Mouse (Mus musculus) heart, embryonic 12.5 days (tissue): ENCODE data around the gene Rufy3. TPM values are rescaled to one million over a fixed set of nuclear protein-coding genes. Genes with fewer than 3 reads are reported as not detected.

Experiments used
- ATAC-seq: fragments of 200-750 bp; cut with Nextera tagmentation; 2 replicates; pipeline ENCODE4 v1.8.0; 2017; ENCODE audit warnings: moderate TSS enrichment, moderate library complexity; ENCODE audit not compliant: insufficient number of reproducible peaks, low FRiP score
- H3K27ac ChIP-seq: fragments of 300-500 bp; sonication (generic); 2 replicates; pipeline ENCODE4 v1.5.1; 2016; ENCODE audit warnings: mild to moderate bottlenecking, moderate library complexity; ENCODE audit not compliant: poor library complexity, severe bottlenecking
- H3K27me3 ChIP-seq: fragments of 300-500 bp; sonication (generic); replicated peaks from 2 replicates; pipeline ENCODE4 v1.6.1; 2016; ENCODE audit warnings: mild to moderate bottlenecking, moderate library complexity
- H3K36me3 ChIP-seq: fragments of 300-500 bp; sonication (generic); 2 replicates; pipeline ENCODE4 v1.6.1; 2016; ENCODE audit warnings: mild to moderate bottlenecking, moderate library complexity
- H3K4me1 ChIP-seq: fragments of 300-500 bp; sonication (generic); replicated peaks from 2 replicates; pipeline ENCODE4 v1.6.1; 2016; ENCODE audit warnings: mild to moderate bottlenecking
- H3K4me2 ChIP-seq: fragments of 300-500 bp; sonication (generic); 2 replicates; pipeline ENCODE4 v1.6.1; 2016; ENCODE audit warnings: mild to moderate bottlenecking, moderate library complexity
- H3K4me3 ChIP-seq: fragments of 300-500 bp; sonication (generic); 2 replicates; pipeline ENCODE4 v1.5.1; 2016; ENCODE audit warnings: mild to moderate bottlenecking
- H3K9ac ChIP-seq: fragments of 300-500 bp; sonication (generic); 2 replicates; pipeline ENCODE4 v1.6.1; 2016; ENCODE audit warnings: mild to moderate bottlenecking, moderate library complexity
- H3K9me3 ChIP-seq: fragments of 300-500 bp; sonication (generic); replicated peaks from 2 replicates; pipeline ENCODE4 v1.6.1; 2016; ENCODE audit warnings: mild to moderate bottlenecking, moderate library complexity
- WGBS: fragments of 180-500 bp; shearing (Covaris S2); methylation state at CpG from one replicate; pipeline ENCODE4 v1.1.7; 2016; 5-methylcytosine and 5-hydroxymethylcytosine counted together
- polyA plus RNA-seq: library from polyadenylated mRNA; unstranded; fragments of >200 nt; fragmentation: Nextera tagmentation; extraction: Ambion mirVana; gene quantifications from 2 replicates; pipeline ENCODE4 v1.2.1, GENCODE M21; 2016

Gene Rufy3
- polyA plus RNA-seq, 1 experiment from 2014 or later, result 15.2 TPM

DNA sequence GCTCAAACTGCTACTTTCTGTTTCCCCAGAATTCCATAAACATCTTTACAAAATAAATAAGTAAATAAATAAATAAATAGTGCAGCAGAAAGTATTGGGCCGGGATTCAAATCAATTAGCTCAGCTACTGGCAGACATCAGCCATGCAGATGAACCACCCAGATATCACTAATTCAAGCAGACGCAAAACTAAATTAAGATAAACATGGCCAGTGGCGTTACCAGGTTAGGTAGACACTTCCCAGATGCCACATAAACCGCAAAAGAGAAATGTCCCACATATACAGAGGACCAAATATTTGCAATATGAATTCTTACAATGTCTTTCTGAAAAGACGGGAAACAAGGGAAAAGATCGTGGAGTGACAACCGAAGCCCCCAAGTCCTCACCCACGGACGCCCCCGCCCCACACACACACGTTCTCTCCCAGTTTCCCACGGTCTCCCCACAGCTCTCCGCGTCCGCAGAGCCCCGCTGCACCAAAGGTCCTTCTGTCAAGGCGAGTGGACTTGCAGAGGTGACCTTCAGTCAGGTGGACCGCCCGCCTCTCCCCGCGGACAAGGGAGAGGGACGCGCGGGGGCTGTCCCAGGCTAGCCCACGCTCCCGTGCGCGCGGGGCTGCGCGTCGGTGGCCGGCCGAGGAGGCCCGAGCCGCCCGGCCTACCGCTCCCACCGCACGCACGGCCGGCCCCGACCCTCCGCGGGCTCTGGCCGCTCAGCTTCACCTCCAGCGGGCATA, 110.0 kb downstream of the Rufy3 start:
- peak; percentile 59 for ATAC-seq
- peak overlapping the region; percentile 96 for H3K9ac ChIP-seq
- WGBS, result under 1% methylated on average over 36 of the region's 47 CpGs
- H3K4me2 ChIP-seq, result peak overlapping the region; percentile 78
- H3K4me1 ChIP-seq, result peaks cover 17% of the 10 kb centered on the region
- H3K9me3 ChIP-seq, result no peaks in the 10 kb centered on the region
- peak overlapping the region; percentile 95 for H3K27ac ChIP-seq
- no peaks in the 10 kb centered on the region for H3K27me3 ChIP-seq
- peak overlapping the region; percentile 82 for H3K4me3 ChIP-seq
- H3K36me3 ChIP-seq, result peaks cover 32% of the 10 kb centered on the region

DNA sequence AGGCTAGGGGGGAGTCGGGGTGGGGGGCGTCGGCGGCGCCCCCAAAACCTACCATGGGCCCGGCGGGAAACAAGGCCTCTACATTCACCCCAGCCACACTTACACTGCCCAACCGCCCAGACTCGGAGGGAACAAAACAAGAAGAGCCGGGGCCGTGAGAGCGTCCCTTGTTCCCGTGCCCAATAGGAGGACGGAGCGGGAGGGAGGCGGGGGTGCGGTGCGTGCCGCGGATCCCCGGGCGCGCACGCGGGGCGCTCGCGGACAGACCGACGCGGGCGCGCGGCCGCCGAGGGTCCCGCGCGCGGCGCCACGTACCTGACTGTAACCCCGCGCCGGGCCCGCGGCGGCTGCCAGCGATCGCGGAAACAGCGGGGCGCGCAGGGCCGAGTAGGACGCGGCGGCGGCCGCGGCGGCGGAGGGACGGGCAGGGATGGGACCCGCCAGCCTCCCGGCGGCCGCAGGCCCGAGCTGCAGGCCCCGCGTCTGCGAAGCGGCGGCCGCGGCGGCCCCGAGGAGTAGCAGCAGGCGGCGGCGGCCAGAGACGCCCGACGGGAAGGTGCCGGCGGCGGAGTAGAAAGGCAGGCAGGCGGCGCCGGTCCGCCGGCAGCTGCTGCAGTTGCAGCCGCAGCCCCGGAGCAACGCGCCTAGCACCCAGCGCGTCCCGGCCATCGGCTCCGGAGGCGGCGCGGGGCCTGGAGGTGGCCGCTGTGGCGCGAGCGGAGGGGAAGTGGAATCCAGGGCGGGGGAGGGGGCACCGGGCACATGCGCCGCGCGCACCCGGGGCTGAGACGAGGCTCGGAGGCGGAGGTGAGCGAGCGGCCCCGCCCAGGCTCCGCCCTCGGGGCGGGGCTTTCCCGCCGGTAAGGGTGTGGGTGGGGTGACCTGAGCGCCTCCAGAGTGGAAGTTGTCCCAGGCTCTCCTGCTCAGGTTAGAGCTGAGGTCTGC, 110.9 kb downstream of the Rufy3 start, which contains the start of gene Grsf1:
Grsf1 (minus strand) TSS at position 729 of the 945 bp plus-strand sequence.
- Histone ChIP-seq H3K4me2 (peak within 1 kb of the TSS; percentile 78), H3K4me3 (peak within 1 kb of the TSS; percentile 82), H3K9me3 (no peaks in the 10 kb centered on the region), H3K9ac (peak within 1 kb of the TSS; percentile 96), H3K4me1 (peaks cover 17% of the 10 kb centered on the region), H3K36me3 (peaks cover 24% of the 10 kb centered on the region), H3K27me3 (no peaks in the 10 kb centered on the region), H3K27ac (peak within 1 kb of the TSS; percentile 95)
- peak; percentile 94 for ATAC-seq
- WGBS, result under 1% methylated on average over 120 of the region's 127 CpGs

DNA sequence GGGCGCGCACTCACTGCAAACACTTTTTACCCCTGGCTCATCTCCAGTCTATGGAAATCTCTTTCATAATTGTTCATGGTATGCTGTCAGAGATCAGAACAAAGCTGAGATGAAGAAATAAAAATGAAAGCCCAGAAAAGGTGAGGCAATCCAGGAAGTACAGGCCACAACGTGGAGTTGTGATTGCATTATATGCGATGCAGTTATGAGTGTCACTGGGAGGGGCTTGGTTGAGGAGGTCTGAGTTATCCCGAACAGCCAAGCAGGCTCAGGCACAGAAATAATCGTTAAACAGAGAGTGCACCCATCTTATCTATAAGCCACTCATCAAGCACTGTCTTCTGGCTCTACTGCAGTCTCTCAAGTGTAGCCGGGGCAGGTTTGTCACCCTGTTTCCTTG, 114.1 kb downstream of the Rufy3 start:
- Histone ChIP-seq H3K4me2 (peak overlapping the region; percentile 28; the same call in 1 of the 2 replicates), H3K4me1 (peaks cover 14% of the 10 kb centered on the region), H3K4me3 (no peak overlapping the region), H3K9ac (no peak overlapping the region), H3K36me3 (no peaks in the 10 kb centered on the region), H3K27me3 (no peaks in the 10 kb centered on the region), H3K27ac (no peak overlapping the region), H3K9me3 (no peaks in the 10 kb centered on the region)
- WGBS, result 48% methylated on average over 7 of the region's 7 CpGs
- no peak for ATAC-seq

DNA sequence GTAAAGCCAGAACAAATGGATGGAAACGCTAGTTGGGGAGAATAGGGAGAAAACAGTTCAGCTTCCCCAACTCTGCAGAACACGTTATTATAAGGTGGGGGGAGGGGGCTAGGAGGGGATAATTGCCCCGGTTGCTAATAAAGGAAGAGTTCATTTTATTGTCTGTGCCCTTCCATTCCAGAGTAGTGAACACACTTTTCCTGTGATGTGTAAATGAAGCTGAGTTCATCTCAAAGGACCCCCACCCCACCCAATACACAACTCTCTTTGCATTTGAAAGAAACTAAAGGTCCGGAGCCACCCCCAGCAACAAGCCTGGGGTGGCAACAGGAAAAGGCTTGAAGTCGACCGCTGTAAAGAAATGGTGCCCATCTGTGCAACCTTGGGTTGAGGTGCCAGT, 114.5 kb downstream of the Rufy3 start:
- no peak for ATAC-seq
- no peaks in the 10 kb centered on the region for H3K27me3 ChIP-seq
- H3K4me2 ChIP-seq, result peak overlapping the region; percentile 28; the same call in 1 of the 2 replicates
- no peak overlapping the region for H3K27ac ChIP-seq
- WGBS, result 27% methylated on average over 6 of the region's 6 CpGs
- no peaks in the 10 kb centered on the region for H3K9me3 ChIP-seq
- H3K4me1 ChIP-seq, result peaks cover 13% of the 10 kb centered on the region
- H3K9ac ChIP-seq, result no peak overlapping the region
- H3K4me3 ChIP-seq, result no peak overlapping the region
- H3K36me3 ChIP-seq, result no peaks in the 10 kb centered on the region

DNA sequence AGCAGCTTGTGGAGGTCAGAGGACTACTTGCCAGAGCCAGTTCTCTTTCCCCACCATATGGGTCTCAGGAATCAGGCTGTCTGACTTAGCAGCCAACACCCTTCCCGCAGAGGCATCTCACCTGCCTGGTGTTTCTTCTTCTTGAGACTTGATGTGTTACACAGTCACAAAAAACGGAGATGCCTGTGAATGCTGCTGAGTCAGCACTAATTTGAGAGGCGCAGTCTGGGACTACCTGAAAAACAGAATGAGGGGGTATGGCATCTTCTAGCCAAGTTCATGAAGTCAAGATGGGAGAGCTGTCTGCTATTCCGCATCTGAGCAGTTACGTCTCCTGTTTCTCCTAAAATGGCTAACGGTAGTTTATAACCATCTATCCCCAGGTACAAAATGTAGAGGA, 115.7 kb downstream of the Rufy3 start:
- no peak overlapping the region for H3K27ac ChIP-seq
- ATAC-seq, result no peak
- H3K4me2 ChIP-seq, result no peak overlapping the region
- H3K4me1 ChIP-seq, result peaks cover 21% of the 10 kb centered on the region
- no peaks in the 10 kb centered on the region for H3K36me3 ChIP-seq
- H3K4me3 ChIP-seq, result no peak overlapping the region
- no peaks in the 10 kb centered on the region for H3K9me3 ChIP-seq
- 84% methylated on average over 6 of the region's 6 CpGs for WGBS
- H3K9ac ChIP-seq, result no peak overlapping the region
- no peaks in the 10 kb centered on the region for H3K27me3 ChIP-seq

DNA sequence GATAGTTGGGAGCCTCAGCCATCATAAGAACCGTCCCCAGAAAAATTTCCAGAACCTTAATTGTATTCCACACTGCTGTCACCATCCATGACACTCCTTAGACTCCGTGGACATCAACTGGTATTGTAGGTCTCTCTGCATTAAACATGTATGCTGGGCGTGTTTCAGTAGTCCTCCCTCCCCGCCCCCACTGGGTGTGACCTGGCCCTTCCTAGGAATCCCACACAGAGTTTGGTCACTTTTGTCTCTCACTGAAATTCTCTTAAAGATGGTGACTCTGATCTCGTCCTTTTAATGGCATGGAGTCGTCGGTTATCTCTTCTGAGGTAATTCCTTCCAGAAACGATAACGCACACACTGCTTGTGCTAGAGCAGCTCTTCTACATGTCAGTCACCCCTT, 118.9 kb downstream of the Rufy3 start:
- no peaks in the 10 kb centered on the region for H3K9me3 ChIP-seq
- no peak for ATAC-seq

DNA sequence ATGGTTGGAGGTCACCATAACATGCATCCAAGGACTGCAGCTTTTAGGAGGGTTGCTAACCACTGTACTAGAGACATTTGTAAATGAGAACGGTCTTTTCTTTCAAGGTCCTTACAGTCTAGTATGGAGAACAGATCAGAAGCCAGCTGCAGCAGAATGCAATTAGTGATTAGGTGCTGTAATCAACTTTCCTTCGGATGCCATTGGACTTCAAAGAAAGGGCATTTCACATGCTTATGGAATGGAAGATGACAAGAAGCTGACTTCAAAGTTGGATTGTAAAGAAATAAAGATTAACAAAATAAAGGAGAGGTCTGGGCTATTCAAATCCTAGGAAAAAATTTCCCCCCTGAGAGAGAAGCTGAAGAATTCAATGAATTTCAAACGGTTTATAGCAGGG, 119.4 kb downstream of the Rufy3 start:
- H3K4me3 ChIP-seq, result no peak overlapping the region
- no peak overlapping the region for H3K27ac ChIP-seq
- H3K4me2 ChIP-seq, result no peak overlapping the region
- ATAC-seq, result no peak
- no peaks in the 10 kb centered on the region for H3K36me3 ChIP-seq
- H3K9me3 ChIP-seq, result no peaks in the 10 kb centered on the region
- peaks cover 18% of the 10 kb centered on the region for H3K4me1 ChIP-seq
- H3K27me3 ChIP-seq, result no peaks in the 10 kb centered on the region
- whole genome bisulfite sequencing, result 29% methylated on average over 3 of the region's 3 CpGs
- H3K9ac ChIP-seq, result no peak overlapping the region

More for the DNA sequence above, 118.9 kb downstream of the Rufy3 start:
- Histone ChIP-seq H3K4me3 (no peak overlapping the region), H3K4me1 (peaks cover 23% of the 10 kb centered on the region), H3K27ac (no peak overlapping the region), H3K36me3 (no peaks in the 10 kb centered on the region), H3K4me2 (no peak overlapping the region), H3K9ac (no peak overlapping the region), H3K27me3 (no peaks in the 10 kb centered on the region)
- WGBS, result 56% methylated on average over 9 of the region's 9 CpGs

DNA sequence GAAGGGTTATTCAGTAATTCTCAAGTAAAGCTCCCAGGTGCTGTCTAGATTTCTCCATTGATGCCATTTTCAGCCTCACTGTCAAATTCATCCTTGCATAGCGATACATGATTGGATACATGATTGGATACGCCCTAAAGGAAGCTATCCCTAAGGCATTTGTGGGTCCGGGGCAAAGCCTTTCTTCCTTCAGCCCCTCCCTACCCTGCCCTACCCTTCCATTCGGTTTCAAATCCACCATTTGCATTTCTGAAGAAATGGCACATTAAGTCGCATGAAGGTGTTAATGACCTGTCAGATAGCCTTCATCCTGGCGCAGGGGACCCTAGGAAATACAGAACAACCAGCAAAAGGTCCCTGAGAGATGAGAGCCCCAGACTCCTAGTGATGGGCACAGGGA, 120.5 kb downstream of the Rufy3 start:
- H3K36me3 ChIP-seq, result no peaks in the 10 kb centered on the region
- H3K4me2 ChIP-seq, result no peak overlapping the region
- H3K27me3 ChIP-seq, result no peaks in the 10 kb centered on the region
- WGBS, result 16% methylated on average over 6 of the region's 6 CpGs
- H3K4me1 ChIP-seq, result peaks cover 18% of the 10 kb centered on the region
- H3K27ac ChIP-seq, result no peak overlapping the region
- H3K9ac ChIP-seq, result no peak overlapping the region
- no peak for ATAC-seq
- H3K9me3 ChIP-seq, result no peaks in the 10 kb centered on the region
- no peak overlapping the region for H3K4me3 ChIP-seq

DNA sequence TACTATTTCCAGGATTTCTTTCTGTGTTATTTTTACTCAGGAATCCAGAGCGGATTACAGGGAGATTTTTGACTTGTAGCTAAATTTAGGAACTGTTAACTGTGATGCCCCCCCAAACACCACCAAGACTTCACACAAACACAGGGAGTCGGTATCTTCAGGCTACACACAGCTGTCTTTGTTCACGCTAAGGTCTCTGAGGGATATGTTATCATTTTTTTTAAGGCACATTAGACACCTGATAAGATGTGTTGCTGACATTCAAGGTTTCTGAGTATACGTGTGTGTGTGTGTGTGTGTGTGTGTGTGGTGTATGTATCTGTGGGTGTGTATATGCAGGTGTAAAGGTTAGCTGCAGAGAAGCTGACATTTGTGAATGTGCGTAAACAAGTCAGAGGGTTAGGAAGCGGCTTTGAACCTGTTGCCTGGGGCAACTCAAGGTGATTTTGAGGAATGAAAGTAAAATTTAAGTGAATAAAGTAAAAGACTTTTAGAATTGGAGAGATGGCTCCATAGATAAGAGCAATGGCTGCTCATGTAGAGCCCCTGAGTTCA, 121.0 kb downstream of the Rufy3 start:
- no peak overlapping the region for H3K27ac ChIP-seq
- H3K4me3 ChIP-seq, result no peak overlapping the region
- peaks cover 22% of the 10 kb centered on the region for H3K4me1 ChIP-seq
- no peaks in the 10 kb centered on the region for H3K27me3 ChIP-seq
- WGBS, result 35% methylated on average over 6 of the region's 6 CpGs
- H3K9me3 ChIP-seq, result no peaks in the 10 kb centered on the region
- no peak for ATAC-seq
- no peak overlapping the region for H3K4me2 ChIP-seq
- no peaks in the 10 kb centered on the region for H3K36me3 ChIP-seq
- no peak overlapping the region for H3K9ac ChIP-seq

DNA sequence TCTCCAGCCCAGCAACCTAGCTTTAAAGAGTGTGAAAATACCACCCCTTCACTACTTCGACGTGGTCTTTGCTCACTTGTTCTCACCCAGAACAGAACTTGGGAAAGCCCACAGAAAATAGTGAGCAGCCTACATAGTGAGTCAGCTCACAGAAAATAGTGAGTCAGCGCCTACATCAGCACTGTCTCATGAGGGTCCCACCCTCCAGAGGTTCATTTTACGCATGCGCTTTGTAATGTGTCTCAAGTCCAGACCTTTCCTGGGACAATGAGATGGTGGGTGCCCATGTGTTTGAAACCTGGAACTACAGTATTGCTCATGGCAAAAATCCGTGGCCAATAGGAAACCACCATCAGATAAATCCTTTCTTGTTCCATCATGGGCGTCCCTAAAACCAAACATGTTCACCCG, 123.2 kb downstream of the Rufy3 start:
- H3K27me3 ChIP-seq, result no peaks in the 10 kb centered on the region
- no peak overlapping the region for H3K27ac ChIP-seq
- no peak for ATAC-seq
- 72% methylated on average over 8 of the region's 8 CpGs for WGBS
- H3K4me3 ChIP-seq, result no peak overlapping the region
- peaks cover 22% of the 10 kb centered on the region for H3K4me1 ChIP-seq
- H3K9me3 ChIP-seq, result no peaks in the 10 kb centered on the region
- H3K9ac ChIP-seq, result no peak overlapping the region
- H3K36me3 ChIP-seq, result no peaks in the 10 kb centered on the region
- H3K4me2 ChIP-seq, result no peak overlapping the region
